Mouse (Mus musculus) naive thymus-derived CD4-positive, alpha-beta T cell, adult 2 months (primary cell): ENCODE measurements around the gene Gsto1.
"Not testable (repeated sequence)": the region's sequence is repeated elsewhere in the genome, so short reads cannot be mapped to it uniquely, and the experiment has no call there.

Experiments used
- DNase-seq: peaks from one replicate; pipeline ENCODE4 v3.0.0-alpha.2; 2011; ENCODE audit warnings: low read depth

The Gsto1 gene

DNA sequence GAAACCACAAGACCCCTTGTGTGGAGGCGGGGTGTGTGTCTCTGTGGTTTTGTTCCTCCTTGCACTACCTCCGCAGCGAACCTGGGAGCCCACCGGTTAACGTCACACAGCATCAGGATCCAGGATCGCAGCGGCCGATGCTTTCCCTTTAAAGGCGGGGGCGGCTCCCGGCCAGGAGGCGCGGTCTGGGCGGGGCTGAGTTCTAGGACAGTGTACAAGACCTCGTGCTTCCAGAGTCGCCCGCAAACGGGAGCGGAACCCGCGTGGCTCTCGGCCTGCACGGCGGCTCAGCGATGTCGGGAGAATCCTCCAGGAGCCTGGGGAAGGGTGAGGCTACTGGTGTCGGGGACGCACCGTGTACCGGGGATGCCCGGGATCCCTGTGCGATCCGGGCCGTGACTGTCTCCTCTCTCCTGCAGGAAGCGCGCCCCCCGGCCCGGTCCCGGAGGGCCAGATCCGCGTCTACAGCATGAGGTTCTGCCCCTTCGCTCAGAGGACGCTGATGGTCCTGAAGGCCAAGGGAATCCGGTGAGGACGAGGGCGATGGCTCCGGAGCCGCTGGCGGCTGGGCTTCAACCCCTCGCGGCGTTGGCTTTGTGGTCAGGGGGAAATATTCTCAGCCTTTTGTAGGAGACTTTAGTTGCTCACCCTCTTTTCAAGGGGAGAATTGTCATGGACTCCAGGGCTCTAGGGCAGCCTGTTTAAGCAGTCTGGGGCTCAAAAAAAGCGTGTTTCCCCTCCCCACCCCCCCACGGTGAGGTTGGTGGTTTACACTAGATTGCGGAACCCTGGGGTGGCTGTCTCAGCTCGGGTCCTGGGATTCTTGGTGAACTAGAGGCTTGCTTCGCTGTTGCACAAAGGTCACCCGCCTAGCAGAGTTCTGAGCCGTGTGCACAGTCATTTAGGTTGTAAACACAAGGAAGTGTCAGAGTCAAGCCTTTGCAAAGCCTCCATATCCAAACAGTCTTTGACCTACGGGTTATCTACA, at the start of gene Gsto1:
Gsto1 (plus strand) TSS at position 175 of the 988 bp plus-strand sequence.
- DNase-seq = peak; percentile 61

GRCm38 (mm10) chr19:47812091-47812490, 42.7 kb upstream of the Gsto1 start:
- DNase-seq = no peak

DNA sequence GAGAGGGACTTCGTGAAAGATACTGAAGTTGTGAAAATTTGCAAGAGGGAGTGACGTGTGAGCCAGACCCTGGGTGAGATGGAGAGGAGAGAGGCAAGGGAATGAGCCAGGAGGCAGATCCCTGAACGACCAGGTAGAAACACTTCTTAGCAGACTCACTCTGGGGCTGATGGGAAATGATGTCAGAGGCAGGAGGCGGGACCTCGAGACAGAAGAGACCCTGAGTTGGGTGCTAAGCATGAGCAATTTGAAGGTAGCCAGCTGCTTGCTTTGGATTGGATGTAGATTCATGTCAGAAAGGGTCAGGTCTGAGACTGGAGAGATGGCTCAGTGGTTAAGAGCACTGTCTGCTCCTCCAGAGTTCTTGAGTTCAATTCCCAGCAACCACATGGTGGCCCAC, 40.0 kb upstream of the Gsto1 start:
- no peak for DNase-seq

DNA sequence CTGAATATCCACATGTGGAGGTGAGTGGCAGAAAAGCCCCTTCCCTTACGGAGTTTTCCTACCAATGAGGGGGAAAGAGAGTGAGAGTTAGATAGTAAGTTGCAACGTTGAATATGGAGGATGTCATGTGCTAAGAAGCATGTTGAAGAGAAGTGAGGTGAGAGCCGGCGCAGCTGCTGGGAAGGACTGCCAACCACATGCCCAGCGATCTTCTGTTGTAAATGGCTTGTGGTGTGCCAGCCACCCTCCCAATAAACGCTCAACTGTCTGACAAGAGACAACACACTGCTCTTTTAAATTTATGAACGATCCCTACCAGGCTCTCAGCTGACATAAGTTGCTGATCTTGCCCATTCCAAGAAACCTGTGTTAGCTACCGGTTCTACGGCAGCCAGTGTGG, 37.1 kb upstream of the Gsto1 start:
- no peak for DNase-seq

DNA sequence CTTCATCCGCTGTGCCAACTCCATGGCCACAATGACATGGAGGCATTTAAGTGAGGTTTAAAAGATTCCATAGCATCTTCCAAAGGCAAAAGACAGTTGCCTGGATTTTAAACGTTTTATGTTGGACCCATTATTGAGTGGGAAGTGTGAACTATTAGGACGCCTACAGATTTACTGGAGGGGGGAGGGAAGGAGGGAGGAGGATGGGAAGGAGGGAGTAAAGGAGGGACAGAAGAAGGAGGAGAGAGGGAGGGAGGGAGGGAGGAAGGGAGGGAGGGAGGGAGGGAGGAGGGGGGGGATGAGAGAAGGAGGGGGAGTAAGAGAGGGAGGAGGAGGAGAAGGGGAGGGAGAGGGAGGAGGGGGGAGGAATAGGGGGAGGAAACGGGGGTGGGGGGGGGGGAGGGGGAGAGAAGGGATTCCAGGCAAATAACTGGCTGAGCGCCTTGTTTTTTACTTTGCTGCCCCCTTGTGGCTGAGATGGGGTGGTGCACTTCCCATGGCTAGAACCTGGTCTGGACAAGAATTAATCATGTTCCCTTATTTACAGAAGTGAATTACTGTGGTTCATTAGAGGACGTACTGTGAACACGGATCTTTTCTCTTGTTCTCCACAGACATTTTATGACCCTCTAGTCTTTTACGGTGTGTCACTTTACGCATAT, 33.8 kb upstream of the Gsto1 start:
- DNase-seq = peak; percentile 79

DNA sequence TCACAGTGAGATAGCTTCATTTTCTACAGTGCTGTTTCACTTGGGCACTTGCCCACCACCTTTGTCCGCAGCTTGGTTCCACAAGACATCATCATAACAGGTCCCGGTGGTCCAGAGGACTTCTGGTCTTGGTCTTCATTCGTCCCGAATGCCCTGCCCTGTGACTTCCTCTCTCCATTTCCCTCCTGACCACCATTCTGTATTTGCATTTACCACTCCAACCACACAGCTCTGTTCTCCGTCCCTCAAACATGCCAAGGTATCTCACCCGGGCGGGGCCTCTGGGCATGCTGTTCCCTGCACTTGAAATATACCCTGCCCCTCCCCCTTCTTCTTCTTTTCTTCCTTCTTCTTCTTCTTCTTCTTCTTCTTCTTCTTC, 33.3 kb upstream of the Gsto1 start:
- DNase-seq = no peak

GRCm38 (mm10) chr19:47822143-47822796, 32.5 kb upstream of the Gsto1 start:
- DNase-seq = no peak

DNA sequence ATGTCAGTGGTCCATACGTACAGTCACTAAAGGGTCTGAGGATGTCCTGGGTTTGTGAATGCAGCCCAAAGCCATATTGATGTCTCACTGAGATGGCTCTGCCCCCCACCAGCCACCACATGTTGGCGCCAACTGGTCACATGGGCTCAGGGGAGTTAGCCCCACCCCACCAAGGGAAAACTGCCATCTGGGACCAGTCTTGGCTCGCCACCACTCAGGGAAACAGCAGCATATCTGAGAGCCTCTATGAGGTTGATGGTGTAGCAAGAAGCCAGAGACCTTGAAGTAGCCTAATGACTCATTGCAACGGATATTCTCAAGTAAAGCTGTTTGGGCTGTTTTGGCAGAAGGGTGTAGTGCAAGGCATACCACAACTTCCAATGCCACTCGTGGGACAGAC, 30.7 kb upstream of the Gsto1 start:
- no peak for DNase-seq

DNA sequence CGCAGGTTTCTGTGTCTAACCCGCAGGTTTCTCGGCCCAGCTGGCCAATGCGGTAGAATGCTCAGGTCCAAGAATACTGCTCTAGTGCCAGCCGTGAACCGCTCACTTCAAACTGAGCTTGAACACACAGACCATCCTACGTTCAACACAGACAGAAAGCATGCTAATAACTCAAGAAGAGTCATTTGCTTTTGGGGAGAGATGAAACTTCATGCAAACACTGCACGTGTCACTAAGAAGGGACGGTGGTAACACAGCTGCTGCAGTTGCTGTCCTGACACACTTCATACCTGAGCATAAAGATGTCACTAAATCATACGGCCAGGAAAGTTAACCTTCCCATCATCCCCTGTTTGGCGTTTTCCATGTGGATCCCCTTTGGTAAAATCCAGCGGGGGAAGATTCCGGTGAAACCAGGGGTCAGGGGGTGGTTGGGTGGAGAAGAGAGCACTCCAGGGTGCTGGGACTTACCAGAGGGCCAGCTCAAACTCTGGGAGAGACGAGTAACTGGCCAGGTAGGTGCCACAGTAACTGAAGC, 24.8 kb upstream of the Gsto1 start:
- DNase-seq = no peak

DNA sequence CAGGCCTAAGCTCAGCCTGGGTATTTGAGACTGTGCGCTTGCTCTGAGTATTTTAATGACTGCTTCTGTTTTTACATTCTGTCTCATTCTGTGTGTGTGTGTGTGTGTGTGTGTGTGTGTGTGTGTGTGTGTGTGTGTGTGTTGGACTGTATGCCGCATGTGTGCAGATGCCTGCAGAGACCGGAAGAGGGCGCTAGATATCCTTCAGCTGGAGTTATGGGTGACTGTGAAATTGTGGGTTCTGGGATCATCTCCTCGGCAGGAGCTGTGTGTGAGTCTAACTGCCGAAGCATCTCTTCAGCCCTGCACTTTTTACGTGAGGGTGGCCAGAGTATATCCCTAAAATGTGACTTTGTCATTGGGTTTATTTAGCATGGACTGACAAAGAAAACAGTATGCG, 23.7 kb upstream of the Gsto1 start:
- DNase-seq = no peak

DNA sequence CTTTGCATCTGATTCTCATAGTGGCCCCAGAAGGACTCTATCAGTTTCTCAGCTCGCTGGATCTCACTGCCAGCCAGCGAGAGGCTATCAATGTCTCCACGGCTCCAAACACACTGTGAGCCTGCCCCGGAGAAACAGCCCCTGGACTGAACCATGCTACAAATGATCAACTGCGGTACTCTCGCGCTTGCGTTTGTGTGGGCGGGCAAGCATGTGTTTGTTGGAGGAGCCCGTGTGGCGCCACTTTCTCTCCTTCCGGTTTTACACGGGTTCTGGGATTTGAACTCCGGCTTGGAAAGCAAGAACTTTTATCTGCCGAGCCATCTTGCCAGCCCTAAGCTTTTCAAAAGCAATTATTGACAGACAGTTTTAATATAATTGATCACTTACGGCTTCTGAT, 22.5 kb upstream of the Gsto1 start:
- no peak for DNase-seq

- no peak for DNase-seq
Observed at GRCm38 (mm10) chr19:47834614-47835013, 20.2 kb upstream of the Gsto1 start.

DNA sequence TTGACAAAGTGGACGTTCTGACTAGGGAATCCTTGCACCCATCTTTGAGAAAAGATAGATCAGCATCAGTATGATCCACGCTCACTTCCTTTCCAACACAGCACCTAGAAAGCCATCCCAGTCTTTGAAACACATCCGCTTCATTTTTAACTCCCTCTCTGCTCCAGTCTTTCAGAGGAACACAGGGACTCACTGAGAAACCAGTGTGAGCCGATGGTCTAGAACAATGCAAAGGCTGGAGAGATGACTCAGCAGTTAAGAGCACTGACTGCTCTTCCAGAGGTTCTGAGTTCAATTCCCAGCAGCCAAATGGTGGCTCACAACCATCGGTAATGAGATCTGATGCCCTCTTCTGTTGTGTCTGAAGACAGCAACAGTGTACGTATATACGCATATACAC, 19.0 kb upstream of the Gsto1 start:
- DNase-seq = no peak

GRCm38 (mm10) chr19:47836701-47837526, 17.9 kb upstream of the Gsto1 start:
- peak; percentile 61 for DNase-seq

- no peak for DNase-seq
Observed at GRCm38 (mm10) chr19:47837527-47837901, 17.3 kb upstream of the Gsto1 start.

- not testable (repeated sequence) for DNase-seq
Observed at GRCm38 (mm10) chr19:47841234-47841633, 13.5 kb upstream of the Gsto1 start.

DNA sequence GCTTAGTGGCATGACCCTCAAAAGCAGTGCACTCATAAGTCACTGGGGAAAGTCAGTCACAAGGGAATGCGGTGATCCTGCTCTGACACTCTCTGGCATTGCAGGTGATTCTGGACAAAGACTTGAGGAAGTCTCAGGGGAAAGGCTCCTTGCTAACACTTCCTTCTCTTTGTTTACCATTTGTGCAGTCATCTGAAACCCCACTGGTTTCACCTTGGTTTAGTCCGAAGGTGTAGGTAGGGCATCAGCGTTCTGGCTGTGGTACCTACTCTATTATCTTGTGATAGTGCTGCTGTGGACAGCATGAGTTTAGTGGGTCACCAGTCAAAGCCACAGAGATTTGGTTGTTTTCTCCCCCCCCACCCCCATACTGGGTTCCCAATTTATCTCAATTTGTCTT, 5.0 kb upstream of the Gsto1 start:
- no peak for DNase-seq

- not testable (repeated sequence) for DNase-seq
Observed at GRCm38 (mm10) chr19:47852131-47852530, 2.6 kb upstream of the Gsto1 start.

DNA sequence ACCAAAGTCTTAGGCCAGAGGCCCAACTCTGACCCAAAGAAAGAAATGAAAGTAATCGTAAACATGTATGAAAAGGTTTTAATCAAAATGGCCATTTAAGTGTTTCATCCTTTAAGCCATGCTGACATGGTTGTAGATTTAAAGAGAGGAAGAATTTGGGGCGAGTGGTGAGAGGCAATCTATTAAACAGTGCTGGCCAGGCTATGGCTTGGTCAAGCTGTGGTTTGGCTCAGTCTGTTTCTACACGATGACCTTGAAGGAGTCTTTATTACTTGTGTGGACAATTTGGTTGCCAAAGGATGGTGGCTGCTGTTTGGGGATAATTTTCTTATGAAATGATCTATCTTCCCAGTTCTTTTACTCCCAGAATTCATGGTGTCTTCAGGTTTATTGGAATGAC, 1.7 kb upstream of the Gsto1 start:
- DNase-seq = no peak

GRCm38 (mm10) chr19:47853951-47854795, 597 bp upstream of the Gsto1 start:
- DNase-seq = no peak
